Mouse (Mus musculus) cerebellum, adult 11 months (tissue): ENCODE results near the gene Kpna3.

Experiments
- DNase-seq: peaks from one replicate; pipeline ENCODE4 v3.0.0; 2022

The Kpna3 gene

DNA sequence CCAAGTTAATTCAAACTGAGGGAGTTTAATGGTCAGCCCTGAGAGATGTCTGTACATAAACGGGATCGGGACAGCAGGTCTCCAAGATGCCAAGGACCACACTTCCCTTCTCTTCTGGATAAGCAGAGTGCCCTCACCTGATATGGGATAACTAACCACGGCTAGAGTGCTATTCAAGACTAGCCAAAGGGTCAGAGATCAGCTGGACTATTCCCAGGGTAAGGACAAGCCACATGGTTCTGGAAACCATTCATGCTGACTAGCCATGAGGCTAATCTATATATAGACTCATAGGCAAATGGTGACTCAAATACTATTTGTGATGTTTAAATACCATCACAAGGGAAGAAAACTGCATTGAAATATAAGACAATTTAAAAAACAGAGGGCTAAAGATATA lies 49.1 kb downstream of the Kpna3 start:
- no peak for DNase-seq

DNA sequence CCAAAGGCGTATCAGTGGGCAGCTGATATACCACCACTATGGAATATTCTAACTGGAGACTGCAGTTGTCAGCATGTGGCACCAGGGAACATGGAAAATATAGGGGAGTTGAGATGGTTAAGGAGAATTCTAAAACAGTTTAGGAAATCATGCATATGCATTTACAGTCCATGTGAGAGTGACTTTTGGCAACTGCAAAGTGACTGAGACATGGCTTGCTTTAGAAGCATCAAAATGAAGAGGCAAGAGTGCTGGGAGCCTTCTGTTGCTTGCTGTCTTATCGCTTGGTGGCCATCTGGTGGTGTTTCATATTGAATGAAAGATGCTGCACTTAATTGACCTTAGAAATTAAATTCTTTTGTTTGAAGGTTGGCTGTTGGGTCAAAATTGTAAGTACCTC lies 72.4 kb downstream of the Kpna3 start:
- DNase-seq = no peak

GRCm38 (mm10) chr14:61364656-61365055 lies 75.0 kb downstream of the Kpna3 start:
- no peak for DNase-seq

DNA sequence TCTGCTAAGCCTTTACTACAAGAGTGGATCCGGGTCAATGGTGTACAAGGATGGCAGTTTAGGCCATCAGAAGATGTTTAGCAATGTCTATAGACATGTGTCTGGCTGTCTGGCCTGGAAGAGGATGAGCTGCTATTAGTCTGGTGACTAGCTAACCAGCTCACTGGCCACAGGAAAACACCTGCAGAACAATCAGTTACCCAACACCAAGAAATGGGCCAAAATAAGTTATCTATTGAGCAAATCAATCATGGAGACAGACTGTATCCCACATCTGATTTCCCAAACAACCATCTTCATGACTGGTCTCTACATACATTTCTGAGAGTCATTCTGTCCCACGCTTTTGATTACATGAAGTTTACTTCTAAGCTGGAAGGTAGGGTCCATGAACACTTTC lies 75.9 kb downstream of the Kpna3 start:
- no peak for DNase-seq

- no peak for DNase-seq
These were observed 77.4 kb downstream of the Kpna3 start for GRCm38 (mm10) chr14:61362268-61362667.

- DNase-seq = no peak
These were observed 78.6 kb downstream of the Kpna3 start for GRCm38 (mm10) chr14:61360981-61361511.

- peak; percentile 90 for DNase-seq
These were observed 79.3 kb downstream of the Kpna3 start, which contains the start of gene Ebpl for GRCm38 (mm10) chr14:61360131-61360980. Ebpl (minus strand) TSS chr14:61360439.

DNA sequence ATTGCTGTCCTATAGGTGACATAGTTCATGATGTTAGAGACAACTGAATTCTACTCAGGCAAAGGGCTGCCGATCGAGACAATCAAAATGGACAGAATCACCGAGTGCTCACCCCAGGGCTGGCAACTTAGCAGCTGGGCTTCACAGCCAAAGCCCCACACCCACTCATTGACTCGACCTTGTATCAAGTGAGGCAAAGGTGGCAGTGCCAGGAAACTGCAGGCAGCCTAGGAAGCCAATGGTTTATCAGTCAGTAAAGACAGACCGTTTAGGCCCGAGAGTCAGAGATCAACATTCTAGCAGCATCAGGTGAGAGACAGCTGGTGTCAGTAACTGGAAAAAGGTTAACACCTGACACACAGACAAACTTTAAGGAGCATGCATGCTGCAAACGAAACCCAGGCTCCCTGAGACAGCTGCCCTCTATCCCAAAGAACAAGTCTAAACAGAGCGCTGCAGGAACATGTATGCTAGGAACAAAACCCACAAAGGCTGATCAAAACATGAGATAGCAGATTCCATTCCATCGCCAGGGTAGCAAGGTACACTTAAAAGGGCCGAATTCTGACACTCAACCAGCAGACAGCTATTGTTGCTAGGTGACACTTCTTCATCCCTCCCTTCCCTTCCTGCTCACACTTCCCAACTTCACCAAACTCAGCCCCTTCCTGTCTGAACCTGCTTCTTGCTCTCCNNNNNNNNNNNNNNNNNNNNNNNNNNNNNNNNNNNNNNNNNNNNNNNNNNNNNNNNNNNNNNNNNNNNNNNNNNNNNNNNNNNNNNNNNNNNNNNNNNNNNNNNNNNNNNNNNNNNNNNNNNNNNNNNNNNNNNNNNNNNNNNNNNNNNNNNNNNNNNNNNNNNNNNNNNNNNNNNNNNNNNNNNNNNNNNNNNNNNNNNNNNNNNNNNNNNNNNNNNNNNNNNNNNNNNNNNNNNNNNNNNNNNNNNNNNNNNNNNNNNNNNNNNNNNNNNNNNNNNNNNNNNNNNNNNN lies 85.1 kb downstream of the Kpna3 start:
- no peak for DNase-seq

- DNase-seq = no peak
These were observed 88.9 kb downstream of the Kpna3 start for GRCm38 (mm10) chr14:61350808-61351207.

- DNase-seq = no peak
These were observed 89.8 kb downstream of the Kpna3 start for GRCm38 (mm10) chr14:61349876-61350275.

DNA sequence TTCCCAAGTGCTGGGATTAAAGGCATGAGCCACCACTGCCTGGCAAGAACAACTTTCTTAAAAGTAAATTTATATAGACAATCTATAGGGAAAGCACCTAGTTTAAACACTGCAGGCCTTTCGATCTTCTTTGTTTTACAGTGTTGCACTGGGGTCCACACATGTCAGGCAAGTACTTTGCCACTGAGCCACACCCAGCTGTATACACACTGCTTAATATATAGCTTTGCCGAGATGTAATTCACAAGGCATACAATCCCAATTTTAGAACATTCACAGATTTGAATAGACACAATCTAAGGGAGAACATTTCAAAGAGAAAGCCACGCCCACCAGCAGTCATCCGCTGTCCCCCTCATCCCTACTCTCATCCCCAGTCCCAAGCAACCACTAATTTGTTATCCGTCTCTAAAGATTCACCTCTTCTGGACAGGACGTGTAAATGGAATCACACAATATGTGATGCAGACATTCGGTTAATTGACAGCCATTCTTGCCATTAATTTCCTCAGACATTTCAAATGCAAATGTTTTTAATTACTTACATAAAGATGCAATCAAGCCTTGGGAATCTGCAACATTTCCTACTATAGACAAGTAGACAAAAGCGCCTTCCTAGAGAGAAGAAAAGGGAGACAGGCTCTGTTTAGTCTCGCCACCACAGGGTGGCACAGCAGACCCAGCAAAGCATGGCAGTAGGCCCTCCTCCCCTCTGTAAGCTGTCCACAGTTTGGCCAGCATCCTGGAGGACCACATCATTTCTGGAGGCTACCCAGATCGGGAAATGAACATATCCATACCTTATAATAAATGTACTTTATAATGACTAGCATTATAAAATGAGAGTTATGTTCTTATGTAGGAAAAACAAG lies 92.6 kb downstream of the Kpna3 start:
- no peak for DNase-seq

GRCm38 (mm10) chr14:61344590-61344989 lies 95.1 kb downstream of the Kpna3 start:
- no peak for DNase-seq

GRCm38 (mm10) chr14:61339381-61339780 lies 100.3 kb downstream of the Kpna3 start:
- no peak for DNase-seq

- peak; percentile 82 for DNase-seq
These were observed 108.6 kb downstream of the Kpna3 start for GRCm38 (mm10) chr14:61330996-61331561.

GRCm38 (mm10) chr14:61330591-61330990 lies 109.1 kb downstream of the Kpna3 start:
- peak; percentile 45 for DNase-seq

DNA sequence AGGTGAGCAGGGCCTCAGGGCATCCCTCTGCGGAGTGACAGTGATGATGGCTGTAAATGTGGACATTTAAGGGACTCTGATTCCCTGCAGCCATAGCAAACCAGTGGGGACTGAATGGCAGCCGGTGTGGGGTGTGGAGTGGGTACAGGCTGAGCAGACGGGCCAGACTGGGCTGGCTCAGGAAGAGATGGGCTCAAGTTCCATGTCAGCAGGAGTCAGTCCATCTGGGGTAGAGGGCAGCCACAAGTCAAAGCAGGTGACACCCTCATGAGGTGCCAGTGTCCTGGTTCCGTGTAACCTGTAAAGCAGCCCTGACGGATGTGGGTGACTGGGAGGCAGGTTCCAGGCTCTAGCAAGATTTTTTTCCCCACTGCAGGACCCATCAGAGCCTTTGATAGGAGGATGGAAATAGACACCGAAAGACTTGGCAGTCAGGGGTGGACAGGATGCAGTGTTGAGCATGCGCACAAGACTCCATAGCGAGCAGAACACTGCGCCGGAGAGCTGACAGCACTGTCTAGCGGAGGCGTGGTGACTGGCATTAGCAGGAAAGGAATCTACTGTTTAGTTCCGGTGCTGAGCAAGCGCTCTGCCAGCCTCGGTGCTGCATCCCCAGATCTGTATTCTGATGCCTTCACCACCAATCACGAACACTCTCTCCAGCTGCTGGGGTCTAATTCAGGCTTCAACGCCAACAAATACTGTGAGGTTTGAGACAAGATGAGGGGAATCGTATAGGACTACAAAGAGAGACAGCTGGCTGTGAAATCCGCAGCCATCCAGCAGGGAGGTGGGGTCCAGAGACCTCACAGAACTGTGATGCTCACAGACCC lies 111.8 kb downstream of the Kpna3 start:
- peak; percentile 86 for DNase-seq

DNA sequence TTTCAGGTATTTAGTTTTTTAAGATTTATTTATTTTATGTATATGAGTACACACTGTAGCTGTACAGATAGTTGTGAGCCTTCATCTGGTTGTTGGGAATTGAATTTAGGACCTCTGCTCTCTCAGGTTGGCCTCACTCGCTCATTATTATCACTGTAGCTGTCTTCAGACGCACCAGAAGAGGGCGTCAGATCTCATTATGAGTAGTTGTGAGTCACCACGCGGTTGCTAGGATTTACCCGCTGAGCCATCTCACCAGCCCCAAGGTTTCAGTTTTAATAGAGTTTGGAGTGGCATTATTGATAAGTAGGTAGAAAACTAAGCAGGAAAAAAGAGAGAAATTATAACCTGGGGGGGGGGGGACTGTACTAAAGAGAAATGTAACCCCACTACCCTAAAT lies 112.7 kb downstream of the Kpna3 start:
- peak; percentile 16 for DNase-seq

GRCm38 (mm10) chr14:61322740-61323139 lies 116.9 kb downstream of the Kpna3 start:
- DNase-seq = no peak

- DNase-seq = no peak
These were observed 118.5 kb downstream of the Kpna3 start for GRCm38 (mm10) chr14:61321200-61321599.

GRCm38 (mm10) chr14:61320765-61321164 lies 118.9 kb downstream of the Kpna3 start:
- DNase-seq = no peak

DNA sequence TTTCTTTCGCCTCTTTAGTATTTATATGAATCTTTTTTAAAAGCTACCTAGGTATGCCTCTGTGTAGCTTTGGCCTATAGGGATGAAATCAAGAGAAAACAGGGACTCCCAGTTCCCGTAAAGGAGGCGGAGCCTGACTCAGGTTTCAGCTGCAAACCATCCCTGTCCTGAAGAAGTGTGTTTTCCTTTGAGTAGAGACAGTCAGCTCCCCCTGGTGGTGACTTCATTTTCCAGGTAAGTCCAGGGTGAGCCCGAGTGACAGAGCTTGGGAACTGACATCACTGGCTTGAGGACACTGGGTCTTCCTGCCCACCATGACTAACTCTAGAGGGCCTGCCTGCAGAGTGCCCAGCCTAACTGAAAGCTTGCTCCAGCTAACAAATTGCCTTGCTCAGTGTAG lies 122.8 kb downstream of the Kpna3 start:
- DNase-seq = peak; percentile 52
